ENCODE assay signal across 29 mouse cellular contexts in genomic region chr10:51763241-51763640, GRCm38 (mm10).
A peak's percentile ranks its signal among the peaks of the same experiment; 100 is the strongest.
DNase-seq lines count a peak whose midpoint lies in the region; ATAC-seq and TF ChIP-seq lines count a peak whose summit lies in the region.
"Had no signal": no experiment of that assay in that cellular context is flagged by ENCODE, and none has a peak within 500 bp of the region (broad histone marks: within the 10 kb centered on the region; RNA-seq: fewer than 3 reads in every experiment).

No protein-coding gene starts in this region.

- no peak overlapping the region for H3K4me2 ChIP-seq in kidney, embryonic 16.5 days (replicated peaks; ENCODE audit: low read depth, low read length)
- no peak overlapping the region for H3K4me2 ChIP-seq in intestine, embryonic 16.5 days (ENCODE audit: low read depth, low read length)
- H3K4me2 ChIP-seq in liver, embryonic 12.5 days: no peak overlapping the region
- no peak overlapping the region for H3K4me2 ChIP-seq in liver, postnatal 0 days (ENCODE audit: low read depth, low read length)
- H3K4me2 ChIP-seq in forebrain, embryonic 13.5 days: no peak overlapping the region
- H3K4me2 ChIP-seq: forebrain, embryonic 12.5 days; heart, embryonic 13.5 days; hindbrain, embryonic 15.5 days; limb, embryonic 12.5 days; midbrain, embryonic 13.5 days; neural tube, embryonic 13.5 days had no signal

- no peaks in the 10 kb centered on the region for H3K4me1 ChIP-seq in kidney, embryonic 16.5 days (ENCODE audit: insufficient read depth, low read length)
- H3K4me1 ChIP-seq in intestine, embryonic 16.5 days (ENCODE audit: control insufficient read depth, insufficient read depth, low read length): no peaks in the 10 kb centered on the region
- no peaks in the 10 kb centered on the region for H3K4me1 ChIP-seq in liver, embryonic 12.5 days
- H3K4me1 ChIP-seq in liver, postnatal 0 days (ENCODE audit: insufficient read depth): 0 out of 2 replicates have a peak, but pooled peaks cover 3% of the 10 kb centered on the region
- no peaks in the 10 kb centered on the region for H3K4me1 ChIP-seq in forebrain, embryonic 10.5 days
- H3K4me1 ChIP-seq in forebrain, embryonic 13.5 days: no peaks in the 10 kb centered on the region
- H3K4me1 ChIP-seq: forebrain, embryonic 12.5 days; hindbrain, embryonic 15.5 days; limb, embryonic 12.5 days; midbrain, embryonic 13.5 days; neural tube, embryonic 13.5 days had no signal

- H3K27ac ChIP-seq in kidney, embryonic 16.5 days (ENCODE audit: low read length): no peak overlapping the region
- no peak overlapping the region for H3K27ac ChIP-seq in intestine, embryonic 16.5 days (ENCODE audit: low read length)
- H3K27ac ChIP-seq in liver, embryonic 12.5 days: no peak overlapping the region
- 0 out of 2 replicates have a peak overlapping the region, but pooled peaks have one; percentile 7 for H3K27ac ChIP-seq in liver, postnatal 0 days (ENCODE audit: low read depth)
- H3K27ac ChIP-seq in forebrain, embryonic 10.5 days: no peak overlapping the region
- H3K27ac ChIP-seq in forebrain, embryonic 13.5 days: no peak overlapping the region
- H3K27ac ChIP-seq: forebrain, embryonic 12.5 days; heart, embryonic 13.5 days; hindbrain, embryonic 15.5 days; layer of hippocampus, adult 2 months; left cerebral cortex, adult 2 months; limb, embryonic 12.5 days; macrophage; midbrain, embryonic 13.5 days; neural tube, embryonic 13.5 days had no signal

- no peak for ATAC-seq in kidney, embryonic 16.5 days (ENCODE audit: low FRiP score, low TSS enrichment)
- peak; percentile 92 for ATAC-seq in intestine, embryonic 16.5 days
- ATAC-seq in liver, embryonic 12.5 days: peak; percentile 59
- peak; percentile 93 for ATAC-seq in liver, postnatal 0 days
- ATAC-seq in forebrain, embryonic 13.5 days: no peak
- ATAC-seq: activated CD4-positive, CD25-positive, alpha-beta regulatory T cell, adult 4 months; inflammation-experienced regulatory T-cells, adult 6 months; midbrain, embryonic 13.5 days had no signal

- no peaks in the 10 kb centered on the region for H3K36me3 ChIP-seq in kidney, embryonic 16.5 days (ENCODE audit: insufficient read depth, low read length)
- no peaks in the 10 kb centered on the region for H3K36me3 ChIP-seq in intestine, embryonic 16.5 days (ENCODE audit: control insufficient read depth, insufficient read depth, low read length)
- no peaks in the 10 kb centered on the region for H3K36me3 ChIP-seq in liver, embryonic 12.5 days
- H3K36me3 ChIP-seq in liver, postnatal 0 days (replicated peaks; ENCODE audit: insufficient read depth, low read length): no peaks in the 10 kb centered on the region
- H3K36me3 ChIP-seq in forebrain, embryonic 10.5 days (replicated peaks): no peaks in the 10 kb centered on the region
- no peaks in the 10 kb centered on the region for H3K36me3 ChIP-seq in forebrain, embryonic 13.5 days (ENCODE audit: poor library complexity, severe bottlenecking)
- H3K36me3 ChIP-seq: forebrain, embryonic 12.5 days; heart, embryonic 13.5 days; hindbrain, embryonic 15.5 days; limb, embryonic 12.5 days; midbrain, embryonic 13.5 days; neural tube, embryonic 13.5 days had no signal

- no peak overlapping the region for H3K9ac ChIP-seq in kidney, embryonic 16.5 days (replicated peaks; ENCODE audit: low read length)
- H3K9ac ChIP-seq in intestine, embryonic 16.5 days (ENCODE audit: low read depth, low read length): no peak overlapping the region
- no peak overlapping the region for H3K9ac ChIP-seq in liver, embryonic 12.5 days
- H3K9ac ChIP-seq in liver, postnatal 0 days (replicated peaks): no peak overlapping the region
- H3K9ac ChIP-seq in forebrain, embryonic 13.5 days: no peak overlapping the region
- H3K9ac ChIP-seq: forebrain, embryonic 12.5 days; heart, embryonic 13.5 days; hindbrain, embryonic 15.5 days; limb, embryonic 12.5 days; midbrain, embryonic 13.5 days; neural tube, embryonic 13.5 days had no signal

- no peak for TF ChIP-seq EP300 in liver, postnatal 0 days (IDR thresholded peaks at IDR 0.05; ENCODE audit: low read depth)

- H3K9me3 ChIP-seq in kidney, embryonic 16.5 days (ENCODE audit: low read length): no peaks in the 10 kb centered on the region
- no peaks in the 10 kb centered on the region for H3K9me3 ChIP-seq in intestine, embryonic 16.5 days (ENCODE audit: control insufficient read depth, low read length)
- no peaks in the 10 kb centered on the region for H3K9me3 ChIP-seq in liver, embryonic 12.5 days (replicated peaks)
- H3K9me3 ChIP-seq in liver, postnatal 0 days (ENCODE audit: low read length): no peaks in the 10 kb centered on the region
- no peaks in the 10 kb centered on the region for H3K9me3 ChIP-seq in forebrain, embryonic 10.5 days
- no peaks in the 10 kb centered on the region for H3K9me3 ChIP-seq in forebrain, embryonic 13.5 days (replicated peaks)
- H3K9me3 ChIP-seq: forebrain, embryonic 12.5 days; heart, embryonic 13.5 days; hindbrain, embryonic 15.5 days; limb, embryonic 12.5 days; midbrain, embryonic 13.5 days; neural tube, embryonic 13.5 days had no signal

- peak; percentile 4 for DNase-seq in kidney, postnatal 14 days
- DNase-seq in liver, postnatal 0 days: no peak
- no peak for DNase-seq in forebrain, embryonic 10.5 days (ENCODE audit: extremely low spot score, low spot score)
- DNase-seq: adrenal gland, adult 2 months; adrenal gland, postnatal 36 days; B cell, adult 2 months; cerebellum, adult 18-20 months; cerebellum, postnatal 14 days; gastrocnemius, postnatal 10 days; heart, postnatal 10 days; lung, adult 2 months; lung, postnatal 10 days; right cerebral cortex, postnatal 4 days had no signal

- no peak overlapping the region for H3K4me3 ChIP-seq in kidney, embryonic 16.5 days (ENCODE audit: low read length)
- no peak overlapping the region for H3K4me3 ChIP-seq in intestine, embryonic 16.5 days (ENCODE audit: low read length)
- no peak overlapping the region for H3K4me3 ChIP-seq in liver, embryonic 12.5 days
- no peak overlapping the region for H3K4me3 ChIP-seq in liver, postnatal 0 days (ENCODE audit: low read depth, low read length)
- no peak overlapping the region for H3K4me3 ChIP-seq in forebrain, embryonic 10.5 days
- H3K4me3 ChIP-seq in forebrain, embryonic 13.5 days: no peak overlapping the region
- H3K4me3 ChIP-seq: erythroblast, embryonic 14.5 days; forebrain, embryonic 12.5 days; heart, embryonic 13.5 days; hindbrain, embryonic 15.5 days; layer of hippocampus, adult 2 months; left cerebral cortex, adult 2 months; limb, embryonic 12.5 days; midbrain, embryonic 13.5 days; neural tube, embryonic 13.5 days had no signal

- whole genome bisulfite sequencing in kidney, embryonic 16.5 days: 76% methylated on average over 2 of the region's 2 CpGs
- 47% methylated on average over 2 of the region's 2 CpGs for WGBS in intestine, embryonic 16.5 days
- WGBS in liver, embryonic 12.5 days (ENCODE audit: insufficient replicate concordance): 66% methylated on average over 2 of the region's 2 CpGs
- WGBS in liver, postnatal 0 days (ENCODE audit: insufficient replicate concordance): 61% methylated on average over 2 of the region's 2 CpGs
- WGBS in forebrain, embryonic 10.5 days: 94% methylated on average over 2 of the region's 2 CpGs
- 96% methylated on average over 2 of the region's 2 CpGs for WGBS in forebrain, embryonic 13.5 days

- no peaks in the 10 kb centered on the region for H3K27me3 ChIP-seq in kidney, embryonic 16.5 days (ENCODE audit: insufficient read depth, low read length)
- H3K27me3 ChIP-seq in intestine, embryonic 16.5 days (replicated peaks; ENCODE audit: control insufficient read depth, insufficient read depth, low read length): no peaks in the 10 kb centered on the region
- H3K27me3 ChIP-seq in liver, embryonic 12.5 days (replicated peaks): no peaks in the 10 kb centered on the region
- H3K27me3 ChIP-seq in liver, postnatal 0 days (ENCODE audit: insufficient read depth, low read length): no peaks in the 10 kb centered on the region
- H3K27me3 ChIP-seq in forebrain, embryonic 10.5 days (ENCODE audit: poor library complexity, severe bottlenecking): no peaks in the 10 kb centered on the region
- no peaks in the 10 kb centered on the region for H3K27me3 ChIP-seq in forebrain, embryonic 13.5 days
- H3K27me3 ChIP-seq: forebrain, embryonic 12.5 days; heart, embryonic 13.5 days; hindbrain, embryonic 15.5 days; limb, embryonic 12.5 days; midbrain, embryonic 13.5 days; neural tube, embryonic 13.5 days had no signal

- TF ChIP-seq CTCF in liver, postnatal 0 days (IDR thresholded peaks at IDR 0.05; ENCODE audit: low read depth): peak; percentile 10; the same call in 1 of the 2 replicates

Comparison
In these comparisons a context has a peak if more than half of its experiments do, and no peak if none do; other contexts are left out.
1. ATAC-seq: peak in intestine, embryonic 16.5 days (single experiment), liver, embryonic 12.5 days (single experiment) and liver, postnatal 0 days (single experiment); none in kidney, embryonic 16.5 days (single experiment) and forebrain, embryonic 13.5 days (single experiment).